In genomic region chr4:148820171-148820570, GRCm38 (mm10) we compare ENCODE assay signal across 20 mouse cellular contexts. TPM values are rescaled to one million over a fixed set of nuclear protein-coding genes. Genes with fewer than 3 reads are reported as not detected.
A peak's percentile ranks its signal among the peaks of the same experiment; 100 is the strongest.
DNase-seq lines count a peak whose midpoint lies in the region; ATAC-seq and TF ChIP-seq lines count a peak whose summit lies in the region.
"Had no signal": no experiment of that assay in that cellular context is flagged by ENCODE, and none has a peak within 500 bp of the region (broad histone marks: within the 10 kb centered on the region; RNA-seq: fewer than 3 reads in every experiment).

No protein-coding gene starts in this region.

- no peak for DNase-seq in heart, postnatal 0 days (ENCODE audit: low spot score)
- no peak for DNase-seq in heart, adult 11 months
- peak; percentile 43 for DNase-seq in 3134 (ENCODE audit: extremely low read depth, insufficient read length, low spot score)
- peak; percentile 67 for DNase-seq in Muller cell, postnatal 12 days (ENCODE audit: inconsistent ontology term)
- no peak for DNase-seq in neural tube, embryonic 10.5 days (ENCODE audit: extremely low spot score, low spot score)
- DNase-seq: cerebellum, adult 11-12 months; gastrocnemius, postnatal 25 days; right cerebral cortex, adult 18-20 months; thymus, postnatal 36 days had no signal

- no peak for TF ChIP-seq EP300 in heart, postnatal 0 days (IDR thresholded peaks at IDR 0.05; ENCODE audit: low read depth)

- peak overlapping the region; percentile 19 for H3K4me2 ChIP-seq in heart, postnatal 0 days (ENCODE audit: low read depth, low read length)
- H3K4me2 ChIP-seq in hindbrain, embryonic 16.5 days (ENCODE audit: low read length), result no peak overlapping the region
- H3K4me2 ChIP-seq: heart, embryonic 12.5 days; hindbrain, embryonic 12.5 days; kidney, embryonic 15.5 days; limb, embryonic 15.5 days; midbrain, embryonic 15.5 days had no signal

- TF ChIP-seq POLR2A in small intestine, adult 2 months (IDR thresholded peaks at IDR 0.05; ENCODE audit: low read depth, low read length), result no peak

- 0 out of 2 replicates have a peak, but pooled peaks have one; percentile 40 for ATAC-seq in heart, postnatal 0 days (ENCODE audit: insufficient read depth, low read depth)
- no peak for ATAC-seq in hindbrain, embryonic 16.5 days
- ATAC-seq: CD4-positive, CD25-positive, alpha-beta regulatory T cell, adult 4 months; forebrain, embryonic 14.5 days; midbrain, embryonic 15.5 days had no signal

- H3K4me3 ChIP-seq in heart, postnatal 0 days (ENCODE audit: low read depth, low read length), result no peak overlapping the region
- H3K4me3 ChIP-seq in small intestine, adult 2 months (ENCODE audit: low read depth, low read length), result 0 out of 2 replicates have a peak overlapping the region, but pooled peaks have one; percentile 16
- H3K4me3 ChIP-seq in hindbrain, embryonic 16.5 days (ENCODE audit: low read length), result no peak overlapping the region
- H3K4me3 ChIP-seq: erythroblast, embryonic 14.5 days; heart, embryonic 12.5 days; hindbrain, embryonic 12.5 days; kidney, embryonic 15.5 days; limb, embryonic 15.5 days; midbrain, embryonic 15.5 days had no signal

- TF ChIP-seq CTCF in heart, postnatal 0 days (IDR thresholded peaks at IDR 0.05; ENCODE audit: low read depth), result no peak
- TF ChIP-seq CTCF in small intestine, adult 2 months (IDR thresholded peaks at IDR 0.05; ENCODE audit: extremely low read depth, insufficient read length, insufficient replicate concordance, low read depth, low read length), result no peak

- H3K27me3 ChIP-seq in heart, postnatal 0 days (ENCODE audit: control insufficient read depth, insufficient read depth, low read length), result no peaks in the 10 kb centered on the region
- H3K27me3 ChIP-seq in small intestine, adult 2 months (ENCODE audit: control insufficient read depth, insufficient read depth, low read length), result no peaks in the 10 kb centered on the region
- H3K27me3 ChIP-seq in hindbrain, embryonic 16.5 days (replicated peaks; ENCODE audit: control insufficient read depth, insufficient read depth, low read length), result peaks cover 5% of the 10 kb centered on the region

- 39% methylated on average over 13 of the region's 13 CpGs for WGBS in heart, postnatal 0 days
- 24% methylated on average over 13 of the region's 13 CpGs for WGBS in small intestine, adult 2 months
- WGBS in hindbrain, embryonic 16.5 days, result 46% methylated on average over 13 of the region's 13 CpGs

- H3K9ac ChIP-seq in heart, postnatal 0 days (replicated peaks; ENCODE audit: low read depth, low read length), result 0 out of 2 replicates have a peak overlapping the region, but pooled peaks have one; percentile 3
- H3K9ac ChIP-seq in hindbrain, embryonic 16.5 days (ENCODE audit: low read depth, low read length), result no peak overlapping the region; the same call in 1 of the 2 replicates
- H3K9ac ChIP-seq: hindbrain, embryonic 12.5 days; kidney, embryonic 15.5 days; limb, embryonic 15.5 days; midbrain, embryonic 15.5 days had no signal

- H3K9me3 ChIP-seq in heart, postnatal 0 days (replicated peaks; ENCODE audit: control insufficient read depth, low read length), result no peaks in the 10 kb centered on the region
- H3K9me3 ChIP-seq in hindbrain, embryonic 16.5 days (ENCODE audit: control insufficient read depth, low read length), result no peaks in the 10 kb centered on the region
- H3K9me3 ChIP-seq: G1E; heart, embryonic 12.5 days; hindbrain, embryonic 12.5 days; kidney, embryonic 15.5 days; limb, embryonic 15.5 days; midbrain, embryonic 15.5 days had no signal

- peak overlapping the region; percentile 32; the same call in 1 of the 2 replicates for H3K27ac ChIP-seq in heart, postnatal 0 days (ENCODE audit: low read depth)
- peak overlapping the region; percentile 78 for H3K27ac ChIP-seq in small intestine, adult 2 months (ENCODE audit: insufficient read depth, low read depth, low read length)
- H3K27ac ChIP-seq in hindbrain, embryonic 16.5 days (ENCODE audit: low read depth, low read length), result no peak overlapping the region
- H3K27ac ChIP-seq: hindbrain, embryonic 12.5 days; kidney, embryonic 15.5 days; limb, embryonic 15.5 days; midbrain, embryonic 15.5 days had no signal

- H3K36me3 ChIP-seq in heart, postnatal 0 days (replicated peaks; ENCODE audit: control insufficient read depth, insufficient read depth, low read length), result no peaks in the 10 kb centered on the region
- 0 out of 2 replicates have a peak, but pooled peaks cover 2% of the 10 kb centered on the region for H3K36me3 ChIP-seq in small intestine, adult 2 months (ENCODE audit: control insufficient read depth, insufficient read depth, low read length)
- no peaks in the 10 kb centered on the region for H3K36me3 ChIP-seq in hindbrain, embryonic 16.5 days (ENCODE audit: control insufficient read depth, insufficient read depth, low read length)
- H3K36me3 ChIP-seq: G1E; heart, embryonic 12.5 days; hindbrain, embryonic 12.5 days; kidney, embryonic 15.5 days; limb, embryonic 15.5 days; midbrain, embryonic 15.5 days had no signal

- H3K4me1 ChIP-seq in heart, postnatal 0 days (ENCODE audit: control insufficient read depth, insufficient read depth), result peaks cover 34% of the 10 kb centered on the region
- peaks cover 59% of the 10 kb centered on the region for H3K4me1 ChIP-seq in small intestine, adult 2 months (ENCODE audit: control insufficient read depth, insufficient read depth, insufficient read length, low read length)
- peaks cover 10% of the 10 kb centered on the region for H3K4me1 ChIP-seq in hindbrain, embryonic 16.5 days (ENCODE audit: control insufficient read depth, insufficient read depth, low read depth, low read length)

RNA-seq across cellular contexts. Expression of gene Casz1, which starts 15.9 kb away (rescaled TPM):
- 42.6 and 45.4 TPM in 2 replicates for total RNA-seq in heart, postnatal 0 days (2014; rRNA removed; ENCODE audit: low replicate concordance)
- polyA plus RNA-seq in heart, postnatal 0 days (2015; fragmentation: Nextera tagmentation; extraction: Ambion mirVana), result 13.7 and 16.4 TPM in 2 replicates
- 46.4 and 120 TPM in 2 replicates for polyA plus RNA-seq in small intestine, adult 2 months (2012; rRNA removed)
- 4.4 and 5.6 TPM in 2 replicates for polyA plus RNA-seq in hindbrain, embryonic 16.5 days (2015; fragmentation: Nextera tagmentation; extraction: Ambion mirVana)

Comparison
In these comparisons a context has a peak if more than half of its experiments do, and no peak if none do; other contexts are left out.
1. DNase-seq: peak in 3134 (single experiment) and Muller cell, postnatal 12 days (single experiment); none in heart, postnatal 0 days (single experiment), heart, adult 11 months (single experiment) and neural tube, embryonic 10.5 days (single experiment).